Mouse (Mus musculus): ENCODE data around the gene Ptprb. TPM values are rescaled to one million over a fixed set of nuclear protein-coding genes. Genes with fewer than 3 reads are reported as not detected.

Ptprb gene
- polyA plus RNA-seq (2014; fragmentation: Illumina TruSeq; extraction: RNeasy Lipid Tissue Mini Kit (QIAGEN cat#74804); ENCODE audit: low read depth, low replicate concordance) = 34.6 TPM

GRCm38 (mm10) chr10:116275280-116275679 is at the start of gene Ptprb:
Gene Ptprb, plus strand, starts transcription at chr10:116275523.

Other genes with a start within 250 kb of the Ptprb start
- not detected for gene 4933416C03Rik, start 161.6 kb upstream of the Ptprb start, polyA plus RNA-seq (2014; fragmentation: Illumina TruSeq; extraction: RNeasy Lipid Tissue Mini Kit (QIAGEN cat#74804); ENCODE audit: low read depth, low replicate concordance)
- gene Kcnmb4, start 198.4 kb downstream of the Ptprb start, polyA plus RNA-seq (2014; fragmentation: Illumina TruSeq; extraction: RNeasy Lipid Tissue Mini Kit (QIAGEN cat#74804); ENCODE audit: low read depth, low replicate concordance) = 0.82 TPM